Mouse (Mus musculus) layer of hippocampus, adult 2 months (tissue): Measurements from ENCODE around the gene Akap13. TPM values are rescaled to one million over a fixed set of nuclear protein-coding genes. Genes with fewer than 3 reads are reported as not detected.

ENCODE experiments used
- DNase-seq, 2 experiments: peaks; one replicate each; pipeline ENCODE4 v3.0.0; 2022; ENCODE audit warnings: low spot score in 2 of 2
- H3K27ac ChIP-seq: fragments of 200-600 bp; 2 replicates; pipeline ENCODE4 v1.8.1; 2022
- H3K4me3 ChIP-seq: fragments of 200-600 bp; 2 replicates; pipeline ENCODE4 v1.8.1; 2022; ENCODE audit warnings: mild to moderate bottlenecking
- CTCF ChIP-seq: fragments of 200-600 bp; conservative IDR thresholded peaks from 2 replicates; pipeline ENCODE4 v1.8.1; 2022; ENCODE audit warnings: antibody characterized with exemption, mild to moderate bottlenecking, moderate library complexity
- total RNA-seq, 2 experiments: library from RNA; stranded (reverse); gene quantifications; 2 replicates each; pipeline ENCODE4 v1.2.3; 2021

Gene Akap13
- total RNA-seq, 2 experiments from 2014 or later = 66.5 to 73.6 TPM

GRCm38 (mm10) chr7:75668396-75668795 is 213.1 kb downstream of the Akap13 start:
- Histone ChIP-seq H3K27ac (no peak overlapping the region), H3K4me3 (no peak overlapping the region)
- DNase-seq = no peak
- no peak for TF ChIP-seq CTCF

DNA sequence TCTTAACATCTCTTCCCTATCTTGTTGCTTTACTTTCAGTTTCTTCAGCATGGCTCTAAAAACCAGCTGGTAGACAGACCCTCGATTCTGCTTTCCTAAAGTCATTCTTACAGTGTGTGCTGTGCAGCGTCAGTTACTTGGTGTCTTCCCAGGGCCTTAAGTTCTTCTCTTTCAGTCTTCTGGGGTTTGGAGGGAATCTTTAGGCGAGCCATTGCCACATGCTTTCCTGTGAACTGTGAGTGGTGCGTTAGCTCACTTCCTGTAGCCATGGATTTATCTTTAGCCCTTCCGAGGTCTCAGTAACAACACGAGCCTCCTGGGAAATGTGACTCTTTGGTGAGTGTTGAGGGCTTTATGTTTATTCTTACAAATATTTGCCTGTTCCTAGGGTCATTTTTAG is 214.1 kb downstream of the Akap13 start:
- DNase-seq = no peak
- Histone ChIP-seq H3K27ac (0 out of 2 replicates have a peak overlapping the region, but pooled peaks have one; percentile 14), H3K4me3 (no peak overlapping the region)
- TF ChIP-seq CTCF = no peak

GRCm38 (mm10) chr7:75679631-75680030 is 224.3 kb downstream of the Akap13 start:
- TF ChIP-seq CTCF = no peak
- no peak for DNase-seq
- Histone ChIP-seq H3K4me3 (no peak overlapping the region), H3K27ac (no peak overlapping the region)

- no peak for TF ChIP-seq CTCF
- no peak overlapping the region for H3K4me3 ChIP-seq
These were observed 227.6 kb downstream of the Akap13 start for GRCm38 (mm10) chr7:75682901-75683300.

GRCm38 (mm10) chr7:75683410-75683809 is 228.1 kb downstream of the Akap13 start:
- Histone ChIP-seq H3K27ac (no peak overlapping the region), H3K4me3 (no peak overlapping the region)
- TF ChIP-seq CTCF = no peak
- DNase-seq = no peak

More at GRCm38 (mm10) chr7:75682901-75683300, 227.6 kb downstream of the Akap13 start:
- no peak for DNase-seq
- H3K27ac ChIP-seq = no peak overlapping the region

- no peak for TF ChIP-seq CTCF
- DNase-seq = peak in 1 of 2 experiments; percentile 29
- peak overlapping the region; percentile 15; the same call in 1 of the 2 replicates for H3K27ac ChIP-seq
These were observed 229.6 kb downstream of the Akap13 start for GRCm38 (mm10) chr7:75684976-75685375.

DNA sequence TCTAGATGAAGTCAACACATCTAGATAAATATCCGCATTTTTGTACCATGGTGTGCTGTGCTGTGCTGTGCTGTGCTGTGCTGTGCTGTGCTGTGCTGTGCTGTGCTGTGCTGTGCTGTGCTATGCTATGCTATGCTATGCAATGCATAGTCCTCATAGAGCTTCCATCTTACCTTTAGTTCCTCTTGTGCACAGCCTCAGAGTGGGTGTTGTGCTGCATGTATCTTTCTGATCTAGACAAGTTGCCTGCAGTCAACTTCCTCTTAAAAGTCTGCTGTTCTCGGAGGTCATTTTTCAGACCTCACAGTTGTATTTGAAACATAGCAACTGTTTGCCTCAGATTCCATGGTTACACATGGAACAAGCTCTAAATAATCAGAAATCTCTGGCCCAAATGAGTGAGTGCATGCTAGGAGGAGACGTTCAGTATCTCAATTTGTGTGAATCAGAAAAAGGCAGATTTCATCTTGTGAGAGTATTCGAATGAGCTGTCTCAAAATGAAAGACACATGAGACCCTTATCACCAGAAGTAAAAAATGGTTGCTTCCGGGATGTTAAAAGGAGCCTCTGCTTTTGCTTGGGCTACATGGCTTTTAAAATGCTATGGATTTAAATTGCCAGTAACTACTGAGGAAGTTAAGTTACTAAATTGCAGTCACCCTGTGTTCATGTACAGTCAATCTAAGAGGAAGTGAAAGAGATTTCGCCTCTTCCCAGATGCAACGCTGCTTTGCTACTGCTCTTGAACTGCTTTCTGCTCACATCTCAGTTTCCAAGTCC is 230.9 kb downstream of the Akap13 start:
- peak overlapping the region; percentile 69 for H3K27ac ChIP-seq
- no peak for TF ChIP-seq CTCF
- DNase-seq = no peak
- H3K4me3 ChIP-seq = no peak overlapping the region

More at GRCm38 (mm10) chr7:75684976-75685375, 229.6 kb downstream of the Akap13 start:
- H3K4me3 ChIP-seq = no peak overlapping the region

DNA sequence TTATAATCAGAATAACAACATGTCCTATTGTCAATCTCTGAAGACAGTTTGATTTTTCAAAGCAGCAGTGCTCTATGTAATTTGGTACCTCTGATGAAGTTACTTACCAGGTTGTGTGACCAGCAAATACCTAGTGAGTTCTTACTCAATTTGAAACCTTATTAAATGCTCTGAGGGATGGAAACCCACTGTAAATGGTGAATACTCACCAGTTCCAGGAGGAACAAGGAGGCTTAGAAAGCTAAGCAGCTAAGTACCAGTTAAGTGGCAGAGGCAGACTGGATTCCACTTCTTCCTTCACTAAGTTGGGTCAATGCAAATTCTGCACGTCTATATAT is 231.5 kb downstream of the Akap13 start:
- no peak for TF ChIP-seq CTCF
- Histone ChIP-seq H3K4me3 (no peak overlapping the region), H3K27ac (peak overlapping the region; percentile 69; the same call in 1 of the 2 replicates)
- DNase-seq = no peak

DNA sequence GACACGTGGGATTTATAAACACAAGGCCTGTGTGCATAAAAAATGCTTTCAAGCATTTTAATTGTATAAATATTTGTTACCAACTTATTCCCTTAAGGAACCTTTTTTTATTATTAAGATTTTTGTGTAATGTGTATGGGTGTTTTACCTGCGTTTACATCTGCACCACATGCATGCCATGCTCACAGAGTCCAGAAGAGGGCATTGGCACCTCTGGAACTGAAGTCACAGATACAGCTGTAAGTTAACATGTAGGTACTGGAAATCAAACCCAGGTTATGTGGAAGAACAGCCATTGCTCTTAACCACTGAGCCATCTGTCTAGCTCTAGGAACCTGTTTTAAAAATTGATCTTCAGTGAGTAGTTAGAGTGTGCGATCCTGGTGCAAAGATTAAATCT is 232.8 kb downstream of the Akap13 start:
- DNase-seq = no peak
- no peak overlapping the region for H3K27ac ChIP-seq

GRCm38 (mm10) chr7:75694777-75695176 is 239.4 kb downstream of the Akap13 start:
- DNase-seq = no peak
- no peak for TF ChIP-seq CTCF
- H3K4me3 ChIP-seq = no peak overlapping the region
- no peak overlapping the region for H3K27ac ChIP-seq

More for the DNA sequence above, 232.8 kb downstream of the Akap13 start:
- no peak overlapping the region for H3K4me3 ChIP-seq
- TF ChIP-seq CTCF = peak; percentile 54

- no peak for DNase-seq
- H3K27ac ChIP-seq = no peak overlapping the region
- TF ChIP-seq CTCF = no peak
- H3K4me3 ChIP-seq = no peak overlapping the region
These were observed 244.5 kb downstream of the Akap13 start for GRCm38 (mm10) chr7:75699836-75700235.

DNA sequence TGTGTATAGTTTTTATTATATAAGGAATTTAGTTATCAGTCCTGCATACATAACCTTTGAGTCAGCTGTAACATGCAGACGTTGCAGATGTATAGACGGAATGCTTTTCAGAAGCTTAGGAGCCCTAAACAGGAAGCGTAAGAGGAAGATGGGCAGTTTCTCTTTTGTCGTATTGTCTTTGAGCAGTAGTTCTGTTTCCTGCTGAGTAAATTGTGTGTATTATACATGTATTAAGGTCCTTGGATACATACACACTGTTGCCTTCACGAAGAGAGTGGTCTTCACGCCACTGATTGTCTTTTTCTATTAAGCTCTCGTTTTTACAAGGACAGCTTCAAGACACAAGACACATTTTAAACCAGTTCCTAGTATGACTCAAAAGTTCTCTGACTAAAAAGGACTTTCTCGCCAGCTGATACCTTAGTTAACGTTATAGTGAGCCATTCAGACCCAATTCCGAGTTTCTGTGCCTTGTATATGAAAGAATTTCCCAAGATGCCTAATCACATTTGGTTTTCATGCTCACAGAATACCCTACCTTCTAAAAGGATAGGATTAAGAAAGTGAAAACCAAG is 245.5 kb downstream of the Akap13 start:
- no peak for TF ChIP-seq CTCF
- no peak for DNase-seq
- H3K4me3 ChIP-seq = no peak overlapping the region
- 0 out of 2 replicates have a peak overlapping the region, but pooled peaks have one; percentile 40 for H3K27ac ChIP-seq

DNA sequence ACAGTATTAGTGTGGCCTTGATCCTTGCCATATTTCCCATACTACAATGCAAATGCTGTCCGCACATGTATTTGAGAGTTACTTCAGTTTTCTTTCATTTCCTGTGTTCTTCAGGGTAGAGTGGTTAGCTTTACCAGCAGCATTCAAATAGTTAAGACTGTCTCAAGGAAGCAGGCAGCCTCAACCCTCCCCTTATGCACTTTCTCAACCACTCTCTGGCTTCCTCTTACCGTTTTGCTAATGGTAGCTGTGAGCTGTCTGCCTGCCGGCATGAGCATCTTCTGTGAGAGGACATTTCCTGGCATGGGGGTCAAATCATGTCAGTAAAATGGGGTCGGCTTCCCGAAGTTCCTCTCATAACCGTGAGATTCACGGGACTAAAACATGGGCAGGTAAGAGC is 246.4 kb downstream of the Akap13 start:
- no peak for DNase-seq
- H3K4me3 ChIP-seq = no peak overlapping the region
- no peak for TF ChIP-seq CTCF
- no peak overlapping the region for H3K27ac ChIP-seq

DNA sequence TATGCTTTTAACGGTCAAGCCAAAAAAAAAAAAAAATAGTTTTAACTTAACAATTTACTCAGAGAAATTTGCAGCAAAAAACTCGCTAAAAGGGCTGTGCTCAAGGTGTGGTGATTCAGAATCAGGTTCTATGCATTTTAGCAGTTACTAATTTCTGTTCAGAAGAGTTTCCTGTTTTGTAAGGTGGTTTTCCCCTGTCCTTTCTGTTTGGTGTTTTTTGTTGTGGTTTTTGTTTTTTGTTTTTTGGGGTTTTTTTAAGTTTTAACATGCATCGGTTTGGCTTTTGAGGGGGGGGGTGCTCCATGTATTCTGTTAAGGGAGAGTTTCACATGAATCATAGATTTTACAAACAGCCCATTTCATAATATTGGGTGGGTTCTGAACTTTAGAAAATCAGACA is 247.0 kb downstream of the Akap13 start:
- DNase-seq = no peak
- Histone ChIP-seq H3K27ac (no peak overlapping the region), H3K4me3 (0 out of 2 replicates have a peak overlapping the region, but pooled peaks have one; percentile 3)
- no peak for TF ChIP-seq CTCF
